Mouse (Mus musculus) layer of hippocampus, postnatal 14 days (tissue): ENCODE data around the gene Pms2. TPM values are rescaled to one million over a fixed set of nuclear protein-coding genes. Genes with fewer than 3 reads are reported as not detected.
A peak's percentile ranks its signal among the peaks of the same experiment; 100 is the strongest.

Experiments
- DNase-seq, 2 experiments: peaks; one replicate each; pipeline ENCODE4 v3.0.0; 2021 to 2022; ENCODE audit warnings: low spot score in 2 of 2, mixed read lengths in 1 of 2
- long read RNA-seq, 2 experiments: library from polyadenylated mRNA; stranded (forward); transcript quantifications; one replicate each; pipeline ENCODE4 v2.0.0; 2021
- total RNA-seq, 2 experiments: library from RNA; stranded (reverse); gene quantifications; 2 replicates each; pipeline ENCODE4 v1.2.3; 2021

The Pms2 gene
- total RNA-seq = 10 to 100 TPM; 19.0 to 21.9 TPM
- long read RNA-seq, experiment 1, full-length matches to known transcripts = 7 of 11 reads
- long read RNA-seq, experiment 1, partial matches to known transcripts = 1 of 11 reads
- long read RNA-seq, experiment 1, other reads (novel, unspliced or antisense) = 3 of 11 reads
- long read RNA-seq, experiment 2, full-length matches to known transcripts = 8 of 17 reads
- long read RNA-seq, experiment 2, partial matches to known transcripts = 1 of 17 reads
- long read RNA-seq, experiment 2, other reads (novel, unspliced or antisense) = 8 of 17 reads

- DNase-seq = peak; percentile 95 to 99
These were observed at the start of gene Pms2, which contains the start of gene Aimp2 for GRCm38 (mm10) chr5:143909417-143910400. Pms2 (plus strand) TSS chr5:143909964. Aimp2 (minus strand) TSS chr5:143909847.

- DNase-seq = no peak
These were observed 38.1 kb upstream of the Pms2 start for GRCm38 (mm10) chr5:143871547-143872169.

GRCm38 (mm10) chr5:143874571-143874970, 35.2 kb upstream of the Pms2 start:
- no peak for DNase-seq

GRCm38 (mm10) chr5:143885274-143885673, 24.5 kb upstream of the Pms2 start:
- DNase-seq = no peak

GRCm38 (mm10) chr5:143890741-143891140, 19.0 kb upstream of the Pms2 start:
- no peak for DNase-seq

- DNase-seq = peak; percentile 22 to 35
These were observed 17.4 kb upstream of the Pms2 start for GRCm38 (mm10) chr5:143892255-143892886.

- DNase-seq = no peak
These were observed 16.4 kb upstream of the Pms2 start for GRCm38 (mm10) chr5:143893396-143893795.

GRCm38 (mm10) chr5:143897635-143898330, 12.0 kb upstream of the Pms2 start, which contains the start of gene Ankrd61:
Ankrd61 (minus strand) TSS chr5:143897685.
- DNase-seq = no peak

GRCm38 (mm10) chr5:143902111-143902510, 7.7 kb upstream of the Pms2 start:
- peak; percentile 29 to 58 for DNase-seq

- no peak for DNase-seq
These were observed 6.0 kb upstream of the Pms2 start for GRCm38 (mm10) chr5:143903813-143904212.

GRCm38 (mm10) chr5:143906429-143906828, 3.3 kb upstream of the Pms2 start:
- DNase-seq = no peak

- DNase-seq = no peak
These were observed 838 bp upstream of the Pms2 start for GRCm38 (mm10) chr5:143908926-143909325.

- DNase-seq = no peak
These were observed 6.5 kb downstream of the Pms2 start for GRCm38 (mm10) chr5:143916221-143916620.

GRCm38 (mm10) chr5:143917418-143917817, 7.7 kb downstream of the Pms2 start:
- no peak for DNase-seq

- no peak for DNase-seq
These were observed 8.4 kb downstream of the Pms2 start for GRCm38 (mm10) chr5:143918120-143918519.

- DNase-seq = no peak
These were observed 15.2 kb downstream of the Pms2 start for GRCm38 (mm10) chr5:143924781-143925452.

GRCm38 (mm10) chr5:143927875-143928274, 18.1 kb downstream of the Pms2 start, which contains the start of gene Gm42421:
Gm42421 (plus strand) TSS chr5:143928175.
- no peak for DNase-seq

- DNase-seq = no peak
These were observed 19.5 kb downstream of the Pms2 start for GRCm38 (mm10) chr5:143929291-143929690.

- no peak for DNase-seq
These were observed 20.9 kb downstream of the Pms2 start for GRCm38 (mm10) chr5:143930656-143931055.
